Mouse (Mus musculus) limb, embryonic 10.5 days (tissue): ENCODE results near the gene Olfr322. TPM values are rescaled to one million over a fixed set of nuclear protein-coding genes. Genes with fewer than 3 reads are reported as not detected.

Experiments
- DNase-seq: peaks from one replicate; pipeline ENCODE4 v3.0.0-alpha.2; 2017; ENCODE audit warnings: low spot score
- H3K27ac ChIP-seq: fragments of 300-500 bp; sonication (generic); 2 replicates; pipeline ENCODE4 v1.5.1; 2016; ENCODE audit warnings: mild to moderate bottlenecking
- H3K27me3 ChIP-seq: fragments of 300-500 bp; sonication (generic); 2 replicates; pipeline ENCODE4 v1.6.1; 2016; ENCODE audit warnings: low read depth, mild to moderate bottlenecking; ENCODE audit not compliant: poor library complexity, severe bottlenecking
- H3K36me3 ChIP-seq: fragments of 300-500 bp; sonication (generic); 2 replicates; pipeline ENCODE4 v1.6.1; 2016; ENCODE audit warnings: mild to moderate bottlenecking, moderate library complexity
- H3K4me1 ChIP-seq: fragments of 300-500 bp; sonication (generic); 2 replicates; pipeline ENCODE4 v1.6.1; 2016
- H3K4me3 ChIP-seq: fragments of 300-500 bp; sonication (generic); 2 replicates; pipeline ENCODE4 v1.5.1; 2016; ENCODE audit warnings: mild to moderate bottlenecking, moderate library complexity
- H3K9me3 ChIP-seq: fragments of 300-500 bp; sonication (generic); replicated peaks from 2 replicates; pipeline ENCODE4 v1.6.1; 2016; ENCODE audit warnings: mild to moderate bottlenecking
- WGBS: fragments of 180-500 bp; shearing (Covaris S2); methylation state at CpG from one replicate; pipeline ENCODE4 v1.1.7; 2016; 5-methylcytosine and 5-hydroxymethylcytosine counted together
- polyA plus RNA-seq: library from polyadenylated mRNA; unstranded; fragments of >200 nt; fragmentation: Nextera tagmentation; extraction: Ambion mirVana; gene quantifications from 2 replicates; pipeline ENCODE4 v1.2.1, GENCODE M21; 2016

Gene Olfr322
- polyA plus RNA-seq: not detected in 2 replicates

DNA sequence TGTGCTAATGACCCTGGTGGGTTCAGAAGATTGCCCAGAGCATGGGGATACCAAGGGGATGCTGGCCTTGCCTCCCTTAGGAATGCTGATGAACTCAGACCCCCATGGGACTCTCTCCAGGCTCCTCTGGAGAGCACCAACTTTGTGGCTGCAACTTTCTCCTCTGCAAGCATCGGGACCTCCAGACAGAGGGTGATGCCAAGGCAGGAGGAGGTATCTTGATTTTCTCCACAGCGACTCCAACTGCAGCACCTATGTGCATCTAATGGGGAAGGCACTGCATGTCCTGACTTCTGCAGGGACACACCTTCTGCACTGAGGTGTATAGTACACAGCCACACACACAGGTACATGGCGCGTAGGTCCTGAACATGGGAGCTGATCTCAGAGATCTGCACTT lies at the start of gene Olfr322:
Gene Olfr322, plus strand, starts transcription at position 187 of the 400 bp plus-strand sequence.
- DNase-seq: no peak

DNA sequence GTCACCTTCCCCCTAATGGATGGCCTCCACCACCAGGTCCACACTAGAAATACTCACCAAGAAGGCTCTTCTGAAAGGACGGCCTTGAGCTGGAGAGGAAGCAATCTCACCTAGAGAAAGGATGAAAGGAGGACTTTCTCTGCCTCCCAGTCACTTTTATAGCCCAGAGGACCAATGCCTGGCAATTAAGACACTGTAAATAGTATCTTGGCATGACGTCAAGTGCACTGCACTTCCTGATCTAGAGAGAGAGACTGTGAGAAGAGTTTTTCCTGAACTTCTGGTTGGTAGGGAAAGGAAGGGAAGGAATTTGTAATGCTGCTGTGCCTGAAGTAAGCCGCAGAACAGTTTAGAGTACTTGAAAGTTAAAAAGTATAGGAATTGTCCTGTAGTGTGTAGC lies 45.2 kb upstream of the Olfr322 start:
- H3K27ac ChIP-seq: no peak overlapping the region
- H3K4me3 ChIP-seq: no peak overlapping the region
- 67% methylated on average over 3 of the region's 3 CpGs for WGBS
- H3K27me3 ChIP-seq: no peaks in the 10 kb centered on the region
- no peak for DNase-seq
- H3K4me1 ChIP-seq: no peaks in the 10 kb centered on the region
- H3K36me3 ChIP-seq: no peaks in the 10 kb centered on the region
- no peaks in the 10 kb centered on the region for H3K9me3 ChIP-seq

More for the DNA sequence above, at the start of gene Olfr322:
- Histone ChIP-seq H3K27me3 (no peaks in the 10 kb centered on the region), H3K4me3 (no peak within 1 kb of the TSS), H3K36me3 (no peaks in the 10 kb centered on the region), H3K9me3 (no peaks in the 10 kb centered on the region), H3K4me1 (no peaks in the 10 kb centered on the region), H3K27ac (no peak within 1 kb of the TSS)
- WGBS: 87% methylated on average over 4 of the region's 4 CpGs

DNA sequence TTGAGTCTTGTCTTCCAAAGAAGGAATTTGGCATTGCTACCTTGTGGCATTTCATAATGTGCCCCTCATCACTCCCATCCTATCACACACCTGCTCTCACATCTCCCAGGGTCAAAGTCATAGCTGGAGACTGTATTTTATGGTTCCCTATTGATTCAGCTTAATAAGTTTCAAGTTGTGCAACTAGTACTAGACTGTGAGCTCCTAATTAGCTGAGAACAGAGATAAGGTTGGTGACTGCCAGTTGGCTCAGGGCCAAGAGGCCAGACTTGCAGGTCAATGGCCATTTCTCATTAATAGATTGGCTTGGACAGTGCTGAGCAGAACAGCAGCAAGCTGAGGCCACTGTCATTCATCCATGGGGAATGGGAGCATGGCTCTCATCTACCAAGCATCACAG lies 44.1 kb upstream of the Olfr322 start:
- no peak overlapping the region for H3K27ac ChIP-seq
- H3K4me3 ChIP-seq: no peak overlapping the region
- H3K27me3 ChIP-seq: no peaks in the 10 kb centered on the region
- DNase-seq: no peak
- no peaks in the 10 kb centered on the region for H3K9me3 ChIP-seq
- no peaks in the 10 kb centered on the region for H3K4me1 ChIP-seq
- no peaks in the 10 kb centered on the region for H3K36me3 ChIP-seq

DNA sequence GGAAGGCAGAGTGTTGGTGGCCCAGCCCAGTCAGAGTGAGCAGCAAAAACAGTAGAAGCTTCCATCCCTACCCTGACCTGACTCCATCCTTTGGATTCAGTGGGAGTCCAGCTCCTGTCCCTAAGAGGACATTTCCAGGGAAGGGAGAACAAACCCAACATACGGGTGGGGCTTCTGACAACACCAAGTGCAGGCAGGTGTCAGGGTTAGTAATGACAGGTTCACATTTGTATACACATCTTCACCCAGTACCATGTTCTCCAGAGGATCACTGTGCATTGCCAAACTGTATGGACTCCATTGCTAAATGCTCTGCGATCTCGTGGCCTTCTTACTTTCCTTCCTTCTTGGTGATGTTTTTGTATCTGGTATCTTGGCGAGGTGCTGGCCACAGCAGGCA lies 42.6 kb upstream of the Olfr322 start, which contains the start of gene 2210407C18Rik:
Gene 2210407C18Rik, minus strand, starts transcription at position 101 of the 400 bp plus-strand sequence.
- Histone ChIP-seq H3K4me1 (no peaks in the 10 kb centered on the region), H3K4me3 (no peak within 1 kb of the TSS), H3K27me3 (no peaks in the 10 kb centered on the region), H3K27ac (no peak within 1 kb of the TSS), H3K36me3 (no peaks in the 10 kb centered on the region), H3K9me3 (no peaks in the 10 kb centered on the region)
- no peak for DNase-seq
- 94% methylated on average over 4 of the region's 4 CpGs for WGBS

DNA sequence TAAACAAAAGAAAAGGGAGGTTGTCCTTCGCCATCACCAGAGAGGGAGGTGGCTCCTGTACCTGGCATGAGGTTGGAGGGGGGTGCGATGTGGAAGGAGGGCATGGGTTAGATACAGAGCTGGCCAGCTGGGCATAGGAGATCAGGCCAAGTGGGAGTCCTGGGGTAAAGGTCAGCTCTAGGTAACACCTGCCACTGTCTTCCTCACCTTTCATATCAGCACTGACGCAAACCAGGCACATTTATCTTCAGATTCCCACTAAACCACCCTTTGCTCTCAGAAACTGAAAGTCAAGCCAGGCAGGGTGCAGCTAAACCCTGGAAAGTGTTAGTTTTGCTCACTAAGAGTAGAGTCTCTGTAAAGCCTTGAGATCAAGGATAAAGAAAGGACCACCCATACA lies 40.2 kb upstream of the Olfr322 start:
- WGBS: 79% methylated on average over 3 of the region's 3 CpGs

DNA sequence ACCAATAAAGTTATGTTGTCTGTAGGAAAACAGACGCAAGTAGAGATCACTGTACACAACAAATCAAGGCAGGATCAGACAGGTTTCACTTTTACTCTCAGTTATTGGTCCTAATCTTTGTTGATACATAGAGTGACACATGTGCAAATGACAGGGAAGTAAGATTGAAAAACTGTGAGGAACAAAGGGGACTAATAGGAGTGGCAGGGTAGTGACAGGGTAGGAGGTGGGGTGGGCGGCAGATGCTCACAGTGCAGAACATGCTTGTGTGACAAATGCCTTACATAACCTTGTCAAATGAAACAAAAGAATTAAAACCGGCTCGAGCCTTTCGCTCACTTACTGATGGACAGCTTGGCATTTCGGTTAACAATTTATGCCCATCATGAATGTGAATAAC lies 39.8 kb upstream of the Olfr322 start:
- no peaks in the 10 kb centered on the region for H3K36me3 ChIP-seq
- H3K27me3 ChIP-seq: no peaks in the 10 kb centered on the region
- no peak for DNase-seq
- no peaks in the 10 kb centered on the region for H3K4me1 ChIP-seq
- 89% methylated on average over 6 of the region's 6 CpGs for WGBS
- no peaks in the 10 kb centered on the region for H3K9me3 ChIP-seq
- H3K4me3 ChIP-seq: no peak overlapping the region
- no peak overlapping the region for H3K27ac ChIP-seq

More for the DNA sequence above, 40.2 kb upstream of the Olfr322 start:
- Histone ChIP-seq H3K9me3 (no peaks in the 10 kb centered on the region), H3K4me3 (no peak overlapping the region), H3K4me1 (no peaks in the 10 kb centered on the region), H3K36me3 (no peaks in the 10 kb centered on the region), H3K27me3 (no peaks in the 10 kb centered on the region), H3K27ac (no peak overlapping the region)
- no peak for DNase-seq

DNA sequence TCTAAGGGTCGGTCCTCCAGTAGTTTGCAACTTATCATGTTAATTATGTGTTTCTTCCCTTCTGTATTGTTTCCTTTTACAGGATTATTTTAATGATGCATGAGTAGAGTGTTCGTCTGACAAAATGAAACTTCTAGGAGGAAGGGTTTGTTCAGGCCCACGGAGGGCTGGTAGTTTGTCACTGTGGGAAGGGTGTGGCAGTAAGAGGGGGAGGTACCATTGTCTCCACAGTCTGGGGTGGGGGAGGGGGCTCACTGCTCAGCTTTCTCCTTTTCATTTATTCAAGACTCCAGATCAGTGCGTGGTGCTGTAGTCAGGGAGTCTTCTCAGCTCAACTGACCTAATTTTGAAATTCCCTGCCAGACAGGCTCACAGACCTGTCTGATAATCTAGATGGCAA lies 32.4 kb upstream of the Olfr322 start:
- no peak overlapping the region for H3K4me3 ChIP-seq
- H3K36me3 ChIP-seq: no peaks in the 10 kb centered on the region
- 70% methylated on average over 4 of the region's 4 CpGs for WGBS
- H3K4me1 ChIP-seq: no peaks in the 10 kb centered on the region
- no peak for DNase-seq
- H3K9me3 ChIP-seq: no peaks in the 10 kb centered on the region
- H3K27ac ChIP-seq: no peak overlapping the region
- no peaks in the 10 kb centered on the region for H3K27me3 ChIP-seq

DNA sequence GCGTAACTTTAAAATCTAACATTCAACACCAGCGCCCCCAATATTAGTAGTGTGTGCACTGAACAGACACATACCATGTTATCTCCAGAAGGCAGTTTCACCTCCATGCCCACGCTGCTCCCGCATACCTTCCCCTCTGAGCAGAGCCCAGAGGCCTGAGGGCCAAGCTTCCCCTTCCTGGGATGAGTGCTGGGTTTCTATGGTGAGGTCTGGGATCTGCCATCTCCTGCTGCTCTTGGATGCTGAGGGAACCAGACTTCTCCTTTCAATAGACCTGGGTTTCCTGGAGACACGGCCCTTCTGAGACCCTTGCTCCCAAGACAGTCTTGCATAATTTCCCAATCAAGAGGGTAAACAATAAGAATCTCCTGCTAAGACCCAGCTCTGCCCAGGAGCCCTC lies 28.2 kb upstream of the Olfr322 start, which contains the start of gene Olfr323:
Gene Olfr323, minus strand, starts transcription at position 101 of the 400 bp plus-strand sequence.
- 81% methylated on average over 5 of the region's 5 CpGs for WGBS
- H3K4me1 ChIP-seq: no peaks in the 10 kb centered on the region
- H3K27ac ChIP-seq: no peak within 1 kb of the TSS
- no peak for DNase-seq
- H3K4me3 ChIP-seq: no peak within 1 kb of the TSS
- H3K27me3 ChIP-seq: no peaks in the 10 kb centered on the region
- H3K36me3 ChIP-seq: no peaks in the 10 kb centered on the region
- no peaks in the 10 kb centered on the region for H3K9me3 ChIP-seq

DNA sequence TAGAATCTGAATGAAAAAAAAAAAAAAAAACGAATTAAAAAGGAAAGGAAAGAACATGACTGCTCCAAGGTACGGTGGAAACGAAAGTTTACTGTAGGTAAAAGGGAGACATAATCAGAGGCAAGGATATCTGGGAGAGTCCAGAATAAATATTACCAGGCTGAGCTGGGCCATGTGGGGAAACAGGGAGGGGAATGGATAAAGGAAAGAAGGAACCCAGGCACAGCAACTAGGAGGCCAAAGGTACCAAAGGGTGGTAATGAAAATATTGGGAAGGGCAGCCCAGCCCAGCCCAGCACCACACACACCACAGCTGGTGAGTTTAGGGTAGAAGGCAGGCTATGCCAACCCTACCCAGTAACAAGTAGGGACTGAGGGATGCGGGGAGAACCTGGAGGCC lies 23.7 kb upstream of the Olfr322 start:
- no peak overlapping the region for H3K27ac ChIP-seq
- no peaks in the 10 kb centered on the region for H3K36me3 ChIP-seq
- no peak for DNase-seq
- WGBS: 72% methylated on average over 4 of the region's 4 CpGs
- no peak overlapping the region for H3K4me3 ChIP-seq
- no peaks in the 10 kb centered on the region for H3K4me1 ChIP-seq
- H3K9me3 ChIP-seq: no peaks in the 10 kb centered on the region
- H3K27me3 ChIP-seq: peaks cover 20% of the 10 kb centered on the region

DNA sequence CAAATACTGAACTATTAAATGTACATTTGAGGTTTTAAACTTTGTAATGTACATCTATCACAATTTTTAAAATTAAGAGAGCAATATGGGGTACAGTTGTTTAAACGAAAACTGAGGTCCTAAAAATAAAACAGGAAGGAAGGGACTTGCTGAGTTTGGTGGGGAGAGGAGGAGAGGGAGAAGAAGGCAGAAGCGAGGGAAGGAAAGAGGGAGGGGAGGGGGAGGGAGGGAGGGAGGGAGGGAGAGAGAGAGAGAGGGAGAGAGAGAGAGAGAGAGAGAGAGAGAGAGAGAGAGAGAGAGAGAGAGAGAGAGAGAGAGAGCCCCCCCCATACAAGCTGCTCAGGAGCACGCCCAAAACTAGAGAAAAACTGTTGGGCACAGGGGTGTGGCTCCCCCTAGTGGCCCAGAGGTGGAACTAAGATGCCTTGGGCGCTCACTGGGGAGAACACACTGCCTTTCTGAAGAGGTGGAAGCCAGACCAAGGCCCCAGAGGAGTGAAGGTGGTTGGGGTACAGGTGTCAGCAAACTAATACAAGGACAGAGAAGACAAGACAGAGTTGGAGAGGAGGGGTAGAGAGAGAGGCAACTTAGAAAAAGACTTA lies 22.1 kb upstream of the Olfr322 start:
- Histone ChIP-seq H3K4me1 (peaks cover 9% of the 10 kb centered on the region), H3K36me3 (no peaks in the 10 kb centered on the region), H3K27me3 (peaks cover 36% of the 10 kb centered on the region), H3K9me3 (no peaks in the 10 kb centered on the region), H3K4me3 (no peak overlapping the region), H3K27ac (no peak overlapping the region)
- WGBS: 18% methylated on average over 3 of the region's 4 CpGs
- DNase-seq: peak; percentile 72

DNA sequence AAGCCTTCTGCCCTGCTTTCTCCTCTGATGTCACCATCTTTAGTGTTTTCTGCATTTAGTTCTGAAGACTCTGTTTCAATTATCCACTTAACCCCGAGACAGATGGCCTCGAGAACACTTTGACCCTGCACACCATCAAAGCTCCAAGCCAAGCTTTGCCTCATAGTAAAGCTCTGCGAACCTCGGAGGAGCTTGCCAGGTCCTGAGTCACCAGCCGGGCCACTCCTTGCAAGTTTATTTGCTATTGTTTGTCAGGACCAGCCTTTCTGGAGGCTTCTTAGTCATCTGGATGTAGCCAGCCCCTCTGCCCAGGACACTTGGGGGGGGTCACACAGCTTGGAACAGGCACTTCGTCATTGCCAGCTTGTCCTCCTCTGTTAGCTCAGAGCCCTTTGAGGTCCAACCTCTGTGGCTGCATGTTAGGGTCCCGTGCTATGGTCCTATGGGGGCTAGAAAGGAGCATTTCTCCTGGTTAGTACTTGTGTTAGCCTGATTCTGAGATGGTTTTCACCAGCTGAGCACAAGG lies 20.3 kb upstream of the Olfr322 start:
- no peak overlapping the region for H3K27ac ChIP-seq
- H3K9me3 ChIP-seq: no peaks in the 10 kb centered on the region
- DNase-seq: no peak
- H3K4me3 ChIP-seq: no peak overlapping the region
- H3K27me3 ChIP-seq: peaks cover 43% of the 10 kb centered on the region
- peaks cover 9% of the 10 kb centered on the region for H3K4me1 ChIP-seq
- no peaks in the 10 kb centered on the region for H3K36me3 ChIP-seq
- WGBS: 37% methylated on average over 7 of the region's 7 CpGs

DNA sequence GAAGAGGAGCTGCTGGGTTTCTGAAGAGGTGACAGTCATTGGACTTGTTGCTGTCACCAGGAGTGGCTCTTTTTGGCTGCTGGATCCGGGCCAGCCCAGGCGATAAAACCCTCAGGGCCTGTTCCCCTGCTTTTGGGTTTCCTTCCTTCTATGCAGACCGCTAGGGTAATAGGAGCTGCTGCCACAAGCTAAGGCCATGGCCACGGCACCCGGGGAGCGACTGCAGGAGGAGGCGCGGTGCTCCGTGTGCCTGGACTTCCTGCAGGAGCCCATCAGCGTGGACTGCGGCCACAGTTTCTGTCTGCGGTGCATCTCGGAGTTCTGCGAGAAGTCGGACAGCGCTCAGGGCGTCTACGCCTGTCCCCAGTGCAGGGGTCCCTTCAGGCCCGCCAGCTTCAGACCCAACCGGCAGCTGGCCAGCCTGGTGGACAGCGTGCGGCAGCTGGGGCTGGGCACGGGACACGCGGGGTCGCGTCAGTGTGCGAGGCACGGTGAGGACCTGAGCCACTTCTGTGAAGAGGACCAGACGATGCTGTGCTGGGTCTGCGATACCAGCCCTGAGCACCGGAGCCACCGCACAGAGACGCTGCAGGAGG lies 18.2 kb upstream of the Olfr322 start, which contains the start of gene Trim58:
Gene Trim58, plus strand, starts transcription at position 194 of the 596 bp plus-strand sequence.
- H3K36me3 ChIP-seq: no peaks in the 10 kb centered on the region
- peaks cover 43% of the 10 kb centered on the region for H3K27me3 ChIP-seq
- 6% methylated on average over 34 of the region's 34 CpGs for WGBS
- H3K4me3 ChIP-seq: peak within 1 kb of the TSS; percentile 56
- peak; percentile 54 for DNase-seq
- H3K4me1 ChIP-seq: peaks cover 9% of the 10 kb centered on the region
- no peaks in the 10 kb centered on the region for H3K9me3 ChIP-seq
- peak within 1 kb of the TSS; percentile 74 for H3K27ac ChIP-seq

DNA sequence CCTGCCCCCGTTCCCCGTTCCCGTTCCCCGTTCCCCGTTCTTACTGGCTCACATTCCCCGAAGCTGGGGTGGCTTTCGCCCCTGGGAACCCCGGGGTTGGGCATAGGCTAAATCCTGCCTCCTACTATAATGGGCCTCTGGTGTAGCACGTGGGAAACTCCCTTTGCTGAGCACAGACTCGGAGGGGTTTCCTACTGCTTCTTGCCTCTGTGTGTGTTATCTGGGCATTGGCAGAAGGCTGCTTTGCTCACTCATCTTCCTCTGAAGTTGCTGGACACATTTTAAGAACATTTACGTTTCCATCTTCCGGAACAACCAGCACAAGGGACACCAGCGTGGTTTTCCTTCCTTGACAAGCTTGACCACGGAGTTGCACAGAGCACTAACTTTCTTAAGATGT lies 17.5 kb upstream of the Olfr322 start:
- 34% methylated on average over 14 of the region's 14 CpGs for WGBS
- no peak for DNase-seq
- H3K27ac ChIP-seq: no peak overlapping the region
- H3K9me3 ChIP-seq: no peaks in the 10 kb centered on the region
- H3K27me3 ChIP-seq: peaks cover 43% of the 10 kb centered on the region
- peak overlapping the region; percentile 56 for H3K4me3 ChIP-seq
- no peaks in the 10 kb centered on the region for H3K36me3 ChIP-seq
- H3K4me1 ChIP-seq: peaks cover 9% of the 10 kb centered on the region
